Mouse (Mus musculus) testis, adult 2 months (tissue): ENCODE measurements around the gene Aoc2.
A peak's percentile ranks its signal among the peaks of the same experiment; 100 is the strongest.

Experiments used
- CTCF ChIP-seq: fragments of 200-500 bp; IDR thresholded peaks from 2 replicates; pipeline ENCODE4 v1.5.1; 2012; ENCODE audit warnings: low read depth, mild to moderate bottlenecking, inconsistent platforms, low read length, moderate library complexity; ENCODE audit not compliant: control insufficient read depth, insufficient read depth, insufficient replicate concordance
- POLR2A ChIP-seq: fragments of 200-500 bp; IDR thresholded peaks from 2 replicates; pipeline ENCODE4 v1.6.1; 2012; ENCODE audit warnings: low read depth, mild to moderate bottlenecking, inconsistent platforms, low read length, moderate library complexity; ENCODE audit not compliant: control insufficient read depth

DNA sequence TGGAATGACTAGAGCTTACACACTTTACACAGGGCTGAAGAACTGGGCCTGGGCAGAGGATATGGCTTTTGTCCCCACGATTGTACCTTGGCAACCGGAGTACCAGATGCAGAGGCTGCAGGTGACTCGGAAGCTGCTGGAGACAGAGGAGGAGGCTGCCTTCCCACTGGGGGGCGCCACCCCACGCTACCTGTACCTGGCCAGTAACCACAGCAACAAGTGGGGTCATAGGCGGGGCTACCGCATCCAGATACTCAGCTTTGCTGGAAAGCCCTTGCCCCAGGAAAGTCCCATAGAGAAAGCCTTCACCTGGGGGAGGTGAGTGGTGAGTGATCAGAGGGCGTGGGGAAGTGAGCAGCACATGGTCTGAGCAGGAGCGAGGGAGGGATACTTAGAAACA lies 10.8 kb downstream of the Aoc2 start:
- TF ChIP-seq POLR2A (no peak), CTCF (peak; percentile 26; the same call in 1 of the 2 replicates)
